In the genomic region with DNA sequence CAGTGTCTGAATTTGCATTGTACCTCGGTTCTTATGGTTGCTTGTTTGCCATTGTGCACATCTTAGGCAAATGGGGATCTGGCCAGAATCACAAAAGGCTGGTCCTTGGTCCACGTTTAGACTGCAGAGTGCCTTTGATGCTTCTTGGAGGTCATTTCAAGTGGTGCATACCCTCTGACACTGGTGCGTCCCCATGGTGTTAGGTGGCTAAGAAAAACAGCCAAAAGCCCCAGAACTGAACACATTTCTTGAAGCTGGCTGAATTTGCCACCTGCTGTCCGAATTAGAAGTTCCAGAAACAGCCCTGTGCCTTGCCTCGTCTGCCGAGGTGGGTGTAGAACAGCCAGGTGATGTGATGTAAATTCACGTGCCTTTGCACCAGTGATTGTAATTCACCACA, we compare ENCODE assay signal across 12 mouse cellular contexts.
"Had no signal": no experiment of that assay in that cellular context is flagged by ENCODE, and none has a peak within 500 bp of the region (broad histone marks: within the 10 kb centered on the region; RNA-seq: fewer than 3 reads in every experiment).

No protein-coding gene starts in this region.

- H3K36me3 ChIP-seq: midbrain, embryonic 15.5 days; neural tube, embryonic 12.5 days; stomach, embryonic 15.5 days had no signal

- H3K9me3 ChIP-seq: megakaryocyte, embryonic 14.5 days; midbrain, embryonic 13.5 days; midbrain, embryonic 15.5 days; neural tube, embryonic 12.5 days; stomach, embryonic 15.5 days had no signal

- H3K4me3 ChIP-seq: megakaryocyte, embryonic 14.5 days; midbrain, embryonic 13.5 days; midbrain, embryonic 15.5 days; neural tube, embryonic 12.5 days; stomach, embryonic 15.5 days had no signal

- DNase-seq: lung, adult 18-20 months; lung, embryonic 14.5 days; lung, postnatal 10 days; right cerebral cortex, postnatal 14 days; thymus, adult 2 months; thymus, postnatal 25 days; thymus, postnatal 4 days had no signal

- H3K27me3 ChIP-seq: megakaryocyte, embryonic 14.5 days; midbrain, embryonic 13.5 days; midbrain, embryonic 15.5 days; neural tube, embryonic 12.5 days; stomach, embryonic 15.5 days had no signal

- H3K4me1 ChIP-seq: midbrain, embryonic 13.5 days; midbrain, embryonic 15.5 days; neural tube, embryonic 12.5 days; stomach, embryonic 15.5 days had no signal
